Mouse (Mus musculus) intestine, embryonic 15.5 days (tissue): ENCODE results near the gene Dgkd. TPM values are rescaled to one million over a fixed set of nuclear protein-coding genes. Genes with fewer than 3 reads are reported as not detected.

ENCODE experiments used
- ATAC-seq: fragments of 200-750 bp; cut with Nextera tagmentation; 2 replicates; pipeline ENCODE4 v1.8.0; 2017; ENCODE audit warnings: moderate TSS enrichment, moderate library complexity
- H3K27ac ChIP-seq: fragments of 300-500 bp; sonication (generic); 2 replicates; pipeline ENCODE4 v1.5.1; 2015; ENCODE audit warnings: mild to moderate bottlenecking, inconsistent platforms
- H3K27me3 ChIP-seq: fragments of 300-500 bp; sonication (generic); replicated peaks from 2 replicates; pipeline ENCODE4 v1.6.1; 2015; ENCODE audit warnings: inconsistent platforms
- H3K36me3 ChIP-seq: fragments of 300-500 bp; sonication (generic); 2 replicates; pipeline ENCODE4 v1.6.1; 2015; ENCODE audit warnings: inconsistent platforms
- H3K4me1 ChIP-seq: fragments of 300-500 bp; sonication (generic); replicated peaks from 2 replicates; pipeline ENCODE4 v1.6.1; 2015; ENCODE audit warnings: inconsistent platforms
- H3K4me2 ChIP-seq: fragments of 300-500 bp; sonication (generic); replicated peaks from 2 replicates; pipeline ENCODE4 v1.6.1; 2015; ENCODE audit warnings: mild to moderate bottlenecking, inconsistent platforms
- H3K4me3 ChIP-seq: fragments of 300-500 bp; sonication (generic); replicated peaks from 2 replicates; pipeline ENCODE4 v1.5.1; 2015; ENCODE audit warnings: inconsistent platforms
- H3K9ac ChIP-seq: fragments of 300-500 bp; sonication (generic); 2 replicates; pipeline ENCODE4 v1.6.1; 2015; ENCODE audit warnings: inconsistent platforms
- H3K9me3 ChIP-seq: fragments of 300-500 bp; sonication (generic); 2 replicates; pipeline ENCODE4 v1.6.1; 2016; ENCODE audit warnings: inconsistent platforms
- WGBS: fragments of 180-500 bp; shearing (Covaris S2); methylation state at CpG from one replicate; pipeline ENCODE4 v1.1.7; 2015; 5-methylcytosine and 5-hydroxymethylcytosine counted together
- polyA plus RNA-seq: library from polyadenylated mRNA; unstranded; fragments of >200 nt; fragmentation: Nextera tagmentation; extraction: Ambion mirVana; gene quantifications from 2 replicates; pipeline ENCODE4 v1.2.1, GENCODE M21; 2015

Gene Dgkd
- polyA plus RNA-seq, 1 experiment from 2014 or later = 28.2 TPM

DNA sequence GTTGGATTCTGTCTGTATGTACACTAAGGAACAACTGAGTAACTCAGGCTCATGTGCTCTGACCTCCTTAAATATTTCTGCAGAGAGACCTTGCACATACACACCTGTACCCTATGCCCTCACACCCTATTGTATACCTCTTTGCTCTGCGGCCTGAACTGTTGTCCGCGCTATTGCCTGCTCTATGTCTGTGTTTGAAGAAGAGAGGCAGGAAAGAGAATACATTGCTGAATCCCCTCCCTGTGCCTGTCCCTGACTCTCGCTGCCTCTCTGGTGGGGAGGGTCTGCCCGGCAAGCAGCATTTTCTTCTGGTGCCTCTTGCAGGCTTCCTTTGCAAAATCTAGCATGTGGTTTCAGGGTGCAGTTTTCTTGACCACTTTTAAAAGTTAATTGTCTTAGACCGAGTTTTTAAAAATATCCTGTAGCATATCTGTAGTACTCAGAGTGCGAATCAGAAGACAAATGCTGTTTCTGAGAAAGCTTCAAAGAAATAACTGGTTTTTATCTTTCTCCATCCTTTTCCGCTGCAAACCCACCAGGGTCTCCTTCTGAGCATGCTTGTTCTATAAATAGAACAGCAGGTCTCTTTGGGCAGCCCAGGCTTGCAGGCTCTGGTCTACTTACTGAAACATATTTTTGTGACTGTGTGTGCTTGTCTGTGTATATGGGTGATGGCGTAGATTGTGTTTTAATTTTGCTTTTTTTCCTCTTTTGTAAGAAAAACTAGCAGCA, 24.6 kb downstream of the Dgkd start:
- Histone ChIP-seq H3K9me3 (no peaks in the 10 kb centered on the region), H3K4me1 (peaks cover 26% of the 10 kb centered on the region), H3K4me2 (no peak overlapping the region), H3K27me3 (no peaks in the 10 kb centered on the region), H3K36me3 (no peaks in the 10 kb centered on the region), H3K9ac (no peak overlapping the region), H3K4me3 (no peak overlapping the region), H3K27ac (0 out of 2 replicates have a peak overlapping the region, but pooled peaks have one; percentile 61)
- 51% methylated on average over 9 of the region's 9 CpGs for WGBS
- no peak for ATAC-seq

DNA sequence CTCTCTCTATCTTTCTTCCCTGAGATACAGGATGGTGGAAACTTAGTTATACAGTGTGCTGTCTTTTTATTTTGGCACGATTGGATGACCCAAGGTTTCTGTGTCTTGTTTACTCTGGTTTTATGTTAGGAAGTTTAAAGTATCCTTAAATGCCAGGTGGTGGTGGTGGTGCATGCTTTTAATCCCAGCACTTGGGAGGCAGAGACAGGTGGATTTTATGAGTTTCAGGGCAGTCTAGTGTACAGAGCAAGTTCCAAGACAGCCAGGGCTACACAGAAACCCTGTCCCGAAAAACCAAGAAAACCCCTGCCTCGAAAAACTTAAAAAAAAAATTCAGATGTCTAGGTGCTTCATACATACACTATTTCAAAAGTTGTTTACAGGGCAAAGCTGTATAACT, 25.9 kb downstream of the Dgkd start:
- no peak overlapping the region for H3K4me3 ChIP-seq
- no peak overlapping the region for H3K4me2 ChIP-seq
- H3K27ac ChIP-seq = peak overlapping the region; percentile 20; the same call in 1 of the 2 replicates
- H3K9me3 ChIP-seq = no peaks in the 10 kb centered on the region
- no peak overlapping the region for H3K9ac ChIP-seq
- H3K4me1 ChIP-seq = peaks cover 26% of the 10 kb centered on the region
- ATAC-seq = no peak
- no peaks in the 10 kb centered on the region for H3K27me3 ChIP-seq
- peaks cover 2% of the 10 kb centered on the region; the same call in 1 of the 2 replicates for H3K36me3 ChIP-seq
- 80% methylated on average over 3 of the region's 3 CpGs for WGBS

DNA sequence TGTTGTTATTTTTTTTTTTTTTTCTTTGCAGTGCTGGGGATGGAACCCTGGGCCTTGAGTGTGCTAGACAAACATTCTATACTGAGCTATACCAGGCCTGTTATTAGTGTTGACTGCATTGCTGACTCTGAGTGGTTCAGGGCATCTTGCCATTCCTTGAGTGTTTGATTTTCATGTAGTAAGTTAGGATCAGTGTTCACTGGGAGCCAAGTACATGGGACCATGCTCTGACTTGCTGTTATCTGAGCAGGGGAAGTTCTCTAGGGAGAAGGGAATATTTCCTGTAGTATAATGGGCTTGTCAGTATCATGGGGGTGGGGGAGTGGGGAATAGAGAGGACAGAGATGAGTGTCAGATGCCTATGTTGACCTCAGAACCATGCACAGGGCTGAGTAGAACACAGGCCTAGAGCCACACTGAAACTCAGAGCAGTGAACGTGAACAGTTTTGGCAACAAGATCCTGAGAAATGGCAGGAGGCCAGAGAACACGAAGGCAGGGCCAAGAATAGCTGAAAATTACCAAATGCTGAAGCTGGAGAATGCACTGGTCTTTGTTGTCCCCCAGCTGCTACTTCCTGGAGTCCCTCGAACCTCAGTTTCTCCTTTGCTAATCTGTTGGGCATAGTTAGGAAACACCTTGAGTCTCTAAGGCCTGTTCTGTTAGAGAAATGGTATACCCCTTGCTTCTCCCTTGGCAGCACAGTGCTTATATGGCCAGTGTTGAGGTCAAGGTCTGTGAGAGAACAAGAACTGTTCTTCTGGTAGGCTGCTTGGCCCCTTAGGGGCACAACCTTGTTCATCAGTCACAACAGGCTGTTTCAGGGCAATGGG, 26.6 kb downstream of the Dgkd start:
- WGBS = 27% methylated on average over 3 of the region's 3 CpGs
- Histone ChIP-seq H3K27ac (peak overlapping the region; percentile 66), H3K4me1 (peaks cover 26% of the 10 kb centered on the region), H3K9ac (no peak overlapping the region), H3K27me3 (no peaks in the 10 kb centered on the region), H3K36me3 (peaks cover 7% of the 10 kb centered on the region; the same call in 1 of the 2 replicates), H3K4me2 (no peak overlapping the region), H3K4me3 (no peak overlapping the region), H3K9me3 (no peaks in the 10 kb centered on the region)
- ATAC-seq = peak; percentile 81

DNA sequence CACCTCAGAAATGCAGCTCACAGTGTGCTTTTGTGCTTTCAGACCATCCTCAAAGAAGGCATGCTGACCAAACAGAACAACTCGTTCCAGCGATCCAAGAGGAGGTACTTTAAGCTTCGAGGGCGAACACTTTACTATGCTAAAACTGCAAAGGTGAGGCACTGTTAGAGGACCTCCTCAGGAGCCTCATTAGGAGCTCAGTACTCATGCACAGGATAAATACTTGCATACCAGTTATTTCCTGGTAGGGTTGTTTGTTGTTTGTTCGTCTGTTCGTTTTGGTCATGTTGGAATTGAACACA, 27.2 kb downstream of the Dgkd start:
- 88% methylated on average over 6 of the region's 6 CpGs for WGBS
- Histone ChIP-seq H3K4me3 (no peak overlapping the region), H3K9ac (no peak overlapping the region), H3K4me1 (peaks cover 26% of the 10 kb centered on the region), H3K4me2 (no peak overlapping the region), H3K27me3 (no peaks in the 10 kb centered on the region), H3K27ac (peak overlapping the region; percentile 66), H3K36me3 (peaks cover 7% of the 10 kb centered on the region; the same call in 1 of the 2 replicates), H3K9me3 (no peaks in the 10 kb centered on the region)
- no peak for ATAC-seq

DNA sequence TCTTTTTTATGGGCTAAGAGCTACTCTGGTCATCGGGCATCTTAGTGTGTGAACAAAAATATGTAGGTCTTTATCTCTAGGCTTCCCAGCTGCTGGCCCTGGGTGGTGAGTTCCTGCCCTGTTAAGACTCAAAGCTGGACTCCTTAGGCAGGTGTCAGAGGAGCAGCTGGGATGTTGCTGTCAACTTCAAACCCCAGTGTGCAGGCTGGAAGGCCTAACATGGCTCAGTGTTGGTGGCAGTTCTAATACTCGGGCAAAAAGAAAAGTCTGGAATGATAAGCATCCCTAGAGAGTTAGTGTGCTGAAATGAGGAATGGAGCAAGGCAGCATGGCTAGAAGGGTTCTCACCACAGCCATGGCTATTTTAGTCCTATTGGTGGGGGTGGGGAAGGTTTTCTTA, 27.8 kb downstream of the Dgkd start:
- no peak for ATAC-seq
- Histone ChIP-seq H3K9ac (no peak overlapping the region), H3K36me3 (peaks cover 7% of the 10 kb centered on the region; the same call in 1 of the 2 replicates), H3K4me3 (no peak overlapping the region), H3K4me2 (no peak overlapping the region), H3K9me3 (no peaks in the 10 kb centered on the region), H3K4me1 (peaks cover 26% of the 10 kb centered on the region), H3K27ac (no peak overlapping the region), H3K27me3 (no peaks in the 10 kb centered on the region)
- whole genome bisulfite sequencing = 45% methylated on average over 2 of the region's 2 CpGs

DNA sequence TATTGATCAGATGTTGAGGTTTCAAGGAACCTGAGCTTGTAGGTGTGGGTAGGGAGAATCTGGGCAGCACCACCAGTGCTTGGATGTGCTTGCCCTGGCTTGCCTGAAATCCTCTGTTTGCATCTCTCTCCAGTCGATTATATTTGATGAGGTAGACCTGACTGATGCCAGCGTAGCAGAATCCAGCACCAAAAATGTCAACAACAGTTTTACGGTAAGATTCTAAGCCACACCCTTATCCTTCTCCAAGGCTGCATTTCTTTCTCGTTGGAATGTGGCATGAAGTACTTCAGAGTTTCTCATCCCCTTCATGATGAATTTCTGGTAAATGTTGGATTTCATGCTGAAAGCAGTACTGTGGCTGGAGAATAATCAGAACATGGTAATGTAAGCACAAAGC, 28.6 kb downstream of the Dgkd start:
- ATAC-seq = no peak
- Histone ChIP-seq H3K9ac (no peak overlapping the region), H3K27ac (no peak overlapping the region), H3K4me2 (no peak overlapping the region), H3K9me3 (no peaks in the 10 kb centered on the region), H3K4me1 (peaks cover 24% of the 10 kb centered on the region), H3K27me3 (no peaks in the 10 kb centered on the region), H3K36me3 (peaks cover 7% of the 10 kb centered on the region; the same call in 1 of the 2 replicates), H3K4me3 (no peak overlapping the region)
- 37% methylated on average over 4 of the region's 4 CpGs for WGBS

DNA sequence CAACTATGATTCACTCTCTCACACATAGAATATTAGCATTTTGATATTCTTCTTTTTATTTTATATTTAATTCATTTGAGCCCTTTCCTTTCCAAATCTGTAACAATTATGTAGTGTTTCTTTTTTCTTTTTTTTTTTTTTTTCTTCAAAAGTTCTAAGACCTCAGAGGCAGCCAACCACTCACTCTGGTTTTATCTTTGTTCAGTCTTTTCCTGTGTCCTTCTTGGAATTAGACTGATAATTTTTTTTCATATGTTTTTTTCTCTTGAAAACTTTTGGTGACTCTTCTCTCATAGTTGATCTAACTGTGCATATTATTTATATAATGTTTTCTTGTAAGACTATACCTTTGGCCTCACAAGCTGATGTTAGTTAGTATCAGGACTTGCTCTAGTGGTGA, 29.5 kb downstream of the Dgkd start:
- no peak overlapping the region for H3K4me2 ChIP-seq
- H3K4me1 ChIP-seq = peaks cover 21% of the 10 kb centered on the region
- H3K27me3 ChIP-seq = no peaks in the 10 kb centered on the region
- peaks cover 7% of the 10 kb centered on the region; the same call in 1 of the 2 replicates for H3K36me3 ChIP-seq
- no peak overlapping the region for H3K27ac ChIP-seq
- H3K9ac ChIP-seq = no peak overlapping the region
- no peak overlapping the region for H3K4me3 ChIP-seq
- no peak for ATAC-seq
- H3K9me3 ChIP-seq = no peaks in the 10 kb centered on the region

DNA sequence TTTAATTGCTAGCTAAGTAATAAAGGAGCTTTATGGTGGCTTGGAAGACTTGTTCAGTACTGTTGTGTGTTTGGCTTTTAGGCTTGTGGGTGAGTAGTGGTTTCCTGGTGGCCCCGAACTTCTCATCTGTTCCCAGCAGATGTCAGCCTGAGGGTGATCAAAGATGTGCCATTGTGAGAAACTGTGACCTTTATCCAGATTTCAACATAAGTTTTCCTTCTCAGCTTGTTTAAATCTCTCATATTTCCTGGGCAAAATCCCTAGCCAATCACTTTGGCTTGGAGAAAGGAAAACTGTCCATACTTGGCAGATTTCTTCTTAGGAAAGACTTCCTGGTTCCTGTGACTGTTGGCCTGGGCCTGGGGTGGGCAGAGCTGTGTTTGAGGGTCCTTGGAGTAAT, 37.9 kb downstream of the Dgkd start:
- H3K4me2 ChIP-seq = no peak overlapping the region
- H3K4me3 ChIP-seq = no peak overlapping the region
- H3K36me3 ChIP-seq = no peaks in the 10 kb centered on the region
- 0 out of 2 replicates have a peak, but pooled peaks cover 8% of the 10 kb centered on the region for H3K4me1 ChIP-seq
- no peak overlapping the region for H3K9ac ChIP-seq
- H3K27me3 ChIP-seq = no peaks in the 10 kb centered on the region
- H3K9me3 ChIP-seq = no peaks in the 10 kb centered on the region
- peak; percentile 61 for ATAC-seq
- 56% methylated on average over 1 of the region's 1 CpGs for WGBS
- H3K27ac ChIP-seq = peak overlapping the region; percentile 52

DNA sequence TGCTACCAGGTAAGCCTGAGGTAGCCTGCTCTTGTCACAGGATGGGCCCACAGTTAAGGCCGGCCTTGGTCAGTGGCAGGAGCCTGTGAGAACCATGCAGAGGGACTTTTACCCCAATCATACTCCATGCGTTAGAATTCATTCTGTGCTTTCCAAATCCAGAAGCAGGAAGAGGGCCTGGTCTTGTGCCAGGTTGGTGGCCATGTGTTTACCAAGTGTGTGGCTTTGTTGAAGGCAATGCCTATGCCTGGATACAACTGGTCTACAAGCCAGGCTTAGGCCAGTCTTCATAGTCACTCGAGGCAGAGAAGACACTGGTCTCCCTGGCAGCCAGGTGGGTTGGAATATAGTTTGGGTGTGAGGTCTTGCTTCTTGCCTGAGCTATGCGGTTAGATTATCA, 38.5 kb downstream of the Dgkd start:
- Histone ChIP-seq H3K27me3 (no peaks in the 10 kb centered on the region), H3K9ac (no peak overlapping the region), H3K4me3 (no peak overlapping the region), H3K27ac (peak overlapping the region; percentile 52), H3K4me1 (0 out of 2 replicates have a peak, but pooled peaks cover 8% of the 10 kb centered on the region), H3K36me3 (no peaks in the 10 kb centered on the region), H3K4me2 (no peak overlapping the region), H3K9me3 (no peaks in the 10 kb centered on the region)
- 72% methylated on average over 4 of the region's 4 CpGs for WGBS
- ATAC-seq = peak; percentile 35

DNA sequence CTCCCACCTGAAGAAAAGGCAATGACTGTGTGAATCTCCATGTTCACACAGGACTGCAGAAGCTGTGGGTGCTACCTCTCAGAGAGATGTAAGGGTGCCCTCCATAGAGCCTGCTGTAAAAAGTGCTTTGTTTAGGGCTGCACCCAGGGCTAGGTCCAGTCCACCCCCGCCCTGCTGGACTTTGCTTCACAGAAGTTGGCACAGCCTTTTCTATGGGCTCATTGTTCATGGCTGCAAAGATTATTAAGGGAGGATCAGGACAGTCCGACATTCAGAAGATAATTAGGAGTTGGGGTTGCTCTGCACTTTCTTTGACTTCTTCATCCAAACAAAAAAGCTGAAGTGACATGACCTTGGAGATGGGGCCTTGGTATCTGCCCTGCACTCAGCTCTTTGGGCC, 39.4 kb downstream of the Dgkd start:
- no peaks in the 10 kb centered on the region for H3K36me3 ChIP-seq
- no peaks in the 10 kb centered on the region for H3K27me3 ChIP-seq
- peak overlapping the region; percentile 54 for H3K27ac ChIP-seq
- 47% methylated on average over 2 of the region's 2 CpGs for WGBS
- H3K4me3 ChIP-seq = no peak overlapping the region
- H3K9ac ChIP-seq = no peak overlapping the region
- H3K4me1 ChIP-seq = 0 out of 2 replicates have a peak, but pooled peaks cover 8% of the 10 kb centered on the region
- no peak overlapping the region for H3K4me2 ChIP-seq
- peak; percentile 93 for ATAC-seq
- H3K9me3 ChIP-seq = no peaks in the 10 kb centered on the region

DNA sequence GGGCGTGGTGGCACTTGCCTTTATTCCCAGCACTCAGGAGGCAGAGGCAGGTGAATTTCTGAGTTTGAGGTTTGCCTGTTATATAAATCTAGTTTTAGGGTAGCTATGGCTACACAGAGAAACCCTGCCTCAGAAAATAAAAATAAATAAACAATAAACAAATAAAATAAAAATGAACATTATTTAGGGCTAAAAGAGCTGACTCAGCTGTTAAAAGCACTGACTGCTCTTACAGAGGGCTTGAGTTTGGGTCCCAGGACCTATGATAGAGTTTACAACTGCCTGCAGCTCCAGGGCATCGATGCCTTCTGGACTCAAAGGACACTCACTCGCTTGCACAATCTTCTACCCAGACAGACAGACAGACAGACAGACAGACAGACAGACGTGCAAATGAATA, 40.3 kb downstream of the Dgkd start:
- 0 out of 2 replicates have a peak, but pooled peaks cover 10% of the 10 kb centered on the region for H3K4me1 ChIP-seq
- no peaks in the 10 kb centered on the region for H3K36me3 ChIP-seq
- no peaks in the 10 kb centered on the region for H3K27me3 ChIP-seq
- no peak overlapping the region for H3K9ac ChIP-seq
- 88% methylated on average over 4 of the region's 4 CpGs for WGBS
- no peak for ATAC-seq
- H3K4me2 ChIP-seq = no peak overlapping the region
- no peak overlapping the region for H3K27ac ChIP-seq
- no peak overlapping the region for H3K4me3 ChIP-seq
- H3K9me3 ChIP-seq = no peaks in the 10 kb centered on the region

DNA sequence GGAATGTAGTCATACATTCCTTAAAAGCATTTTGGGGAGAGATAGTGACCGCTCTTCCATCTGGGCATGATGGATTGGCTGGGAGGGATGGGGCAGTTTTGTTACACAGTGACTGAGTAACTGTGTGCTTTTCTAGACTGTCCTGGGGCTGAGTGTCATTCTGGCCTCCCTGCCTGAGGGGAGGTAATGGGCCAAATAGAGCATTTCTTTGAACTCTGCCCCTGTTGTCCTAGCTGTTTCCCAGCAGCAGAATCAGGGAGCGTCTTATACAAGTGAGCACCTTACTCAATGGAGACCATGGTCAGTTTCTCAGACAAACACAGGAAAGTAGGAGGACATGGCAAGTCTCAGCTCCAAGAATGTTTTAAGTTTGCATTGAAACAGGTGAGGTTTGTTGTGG, 43.8 kb downstream of the Dgkd start:
- Histone ChIP-seq H3K27ac (no peak overlapping the region), H3K4me2 (no peak overlapping the region), H3K4me1 (0 out of 2 replicates have a peak, but pooled peaks cover 2% of the 10 kb centered on the region), H3K27me3 (no peaks in the 10 kb centered on the region), H3K9ac (no peak overlapping the region), H3K4me3 (no peak overlapping the region), H3K9me3 (no peaks in the 10 kb centered on the region), H3K36me3 (no peaks in the 10 kb centered on the region)
- no peak for ATAC-seq
- 84% methylated on average over 2 of the region's 2 CpGs for WGBS
